Mouse (Mus musculus) ES-E14 (cell line): Measurements from ENCODE around the gene Ltbp1.

ENCODE experiments used
- CHD2 ChIP-seq: IDR thresholded peaks from 2 replicates; pipeline ENCODE4 v1.6.1; 2014; ENCODE audit warnings: mild to moderate bottlenecking, low read depth, low read length, inconsistent platforms
- HCFC1 ChIP-seq: IDR thresholded peaks from 2 replicates; pipeline ENCODE4 v1.6.1; 2012; ENCODE audit warnings: low read length, inconsistent platforms, borderline replicate concordance; ENCODE audit not compliant: insufficient read depth
- MAFK ChIP-seq: IDR thresholded peaks from 2 replicates; pipeline ENCODE4 v1.6.1; 2014; ENCODE audit warnings: mild to moderate bottlenecking, low read depth, low read length, inconsistent platforms; ENCODE audit not compliant: insufficient read depth
- ZC3H11A ChIP-seq: IDR thresholded peaks from 2 replicates; pipeline ENCODE4 v1.6.1; 2012; ENCODE audit warnings: low read depth, mild to moderate bottlenecking, inconsistent platforms, low read length, borderline replicate concordance
- ZNF384 ChIP-seq: IDR thresholded peaks from 2 replicates; pipeline ENCODE4 v1.6.1; 2012; ENCODE audit warnings: low read depth, low read length, inconsistent platforms

DNA sequence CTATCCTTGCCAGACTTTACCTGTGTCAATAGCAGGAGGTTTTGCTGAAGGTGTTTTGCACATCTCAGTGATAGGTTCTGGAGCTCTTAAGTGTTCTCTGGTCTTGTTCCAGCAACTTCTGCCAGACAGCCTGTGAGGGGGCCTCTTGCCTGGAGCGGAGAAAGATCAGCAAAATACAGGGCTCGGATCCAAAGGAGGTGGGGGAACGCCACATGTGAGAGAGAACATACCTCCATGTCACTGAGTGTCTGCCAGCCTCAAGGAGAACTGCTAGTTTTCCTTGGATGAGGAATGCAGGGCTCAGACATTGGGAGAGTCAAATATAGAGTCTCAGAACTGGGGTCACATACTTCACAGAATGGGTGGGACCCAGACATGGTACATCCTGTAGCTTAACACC, 230.4 kb downstream of the Ltbp1 start:
- TF ChIP-seq ZNF384 = no peak
- no peak for TF ChIP-seq CHD2
- TF ChIP-seq HCFC1 = no peak
- TF ChIP-seq ZC3H11A = no peak
- no peak for TF ChIP-seq MAFK
